In genomic region chr9:88522569-88523334, GRCm38 (mm10) we compare ENCODE assay signal across 7 mouse cellular contexts. TPM values are rescaled to one million over a fixed set of nuclear protein-coding genes. Genes with fewer than 3 reads are reported as not detected.
DNase-seq lines count a peak whose midpoint lies in the region; ATAC-seq lines count a peak whose summit lies in the region.

No protein-coding gene starts in this region.

- DNase-seq in adrenal gland, adult 18-20 months (ENCODE audit: low spot score in 2 of 2): peak; percentile 94
- DNase-seq in embryo, embryonic 11 days: peak; percentile 100
- DNase-seq in gastrocnemius, postnatal 36 days: peak; percentile 92 to 96
- peak; percentile 96 to 98 for DNase-seq in left cerebral cortex, postnatal 25 days (ENCODE audit: low spot score in 2 of 2)
- peak; percentile 96 for DNase-seq in midbrain, embryonic 10.5 days (ENCODE audit: low spot score)
- DNase-seq in right cerebral cortex, postnatal 4 days: peak; percentile 95

- no peaks in the 10 kb centered on the region for H3K27me3 ChIP-seq in intestine, embryonic 15.5 days (replicated peaks)
- H3K27me3 ChIP-seq in midbrain, embryonic 10.5 days (ENCODE audit: low read depth, poor library complexity, severe bottlenecking): no peaks in the 10 kb centered on the region

- H3K4me3 ChIP-seq in intestine, embryonic 15.5 days (replicated peaks): peak overlapping the region; percentile 68
- peak overlapping the region; percentile 77 for H3K4me3 ChIP-seq in midbrain, embryonic 10.5 days

- peak overlapping the region; percentile 91 for H3K27ac ChIP-seq in intestine, embryonic 15.5 days
- H3K27ac ChIP-seq in midbrain, embryonic 10.5 days (replicated peaks): peak overlapping the region; percentile 96

- peak; percentile 93 for ATAC-seq in intestine, embryonic 15.5 days

- intact Hi-C loops in gastrocnemius, postnatal 36 days (cut with DNase I): loop anchor here (2.0 kb wide), 2 partner anchors 42 to 84 kb away; partner anchors contain the start of gene Snx14
- intact Hi-C loops in left cerebral cortex, postnatal 25 days (cut with DNase I): loop anchor here (1.0 kb wide), 2 partner anchors 40 to 84 kb away; partner anchors contain the start of genes Snx14 and Syncrip

- H3K36me3 ChIP-seq in intestine, embryonic 15.5 days: peaks cover 5% of the 10 kb centered on the region; the same call in 1 of the 2 replicates
- H3K36me3 ChIP-seq in midbrain, embryonic 10.5 days: peaks cover 24% of the 10 kb centered on the region

- H3K9ac ChIP-seq in intestine, embryonic 15.5 days: peak overlapping the region; percentile 83

- H3K4me2 ChIP-seq in intestine, embryonic 15.5 days (replicated peaks): peak overlapping the region; percentile 83

- WGBS in intestine, embryonic 15.5 days: under 1% methylated on average over 69 of the region's 69 CpGs
- WGBS in midbrain, embryonic 10.5 days: under 1% methylated on average over 69 of the region's 69 CpGs

- H3K4me1 ChIP-seq in intestine, embryonic 15.5 days (replicated peaks): no peaks in the 10 kb centered on the region
- peaks cover 29% of the 10 kb centered on the region for H3K4me1 ChIP-seq in midbrain, embryonic 10.5 days

- H3K9me3 ChIP-seq in intestine, embryonic 15.5 days: no peaks in the 10 kb centered on the region
- H3K9me3 ChIP-seq in midbrain, embryonic 10.5 days (replicated peaks): no peaks in the 10 kb centered on the region

RNA-seq across cellular contexts. Expression of gene Zfp949, which starts 25.1 kb away (rescaled TPM):
- 10 to 100 TPM; 10.3 to 11.3 TPM for total RNA-seq in adrenal gland, adult 18-20 months (2021)
- 1 to 10 TPM; 9.4 TPM for total RNA-seq in gastrocnemius, postnatal 36 days (2021)
- 7.4 and 7.9 TPM in 2 replicates for polyA plus RNA-seq in intestine, embryonic 15.5 days (2015; fragmentation: Nextera tagmentation; extraction: Ambion mirVana)
- 10 to 100 TPM; 20.9 to 25.7 TPM for total RNA-seq in left cerebral cortex, postnatal 25 days (2021)
- polyA plus RNA-seq in midbrain, embryonic 10.5 days (2016; fragmentation: Nextera tagmentation; extraction: Ambion mirVana): 5.9 and 9.1 TPM in 2 replicates

RNA-seq across cellular contexts. Expression of gene Syncrip, which starts 40.4 kb away (rescaled TPM):
- total RNA-seq in adrenal gland, adult 18-20 months (2021): 10 to 100 TPM; 72.3 to 93.0 TPM
- 10 to 100 TPM; 34.9 to 55.0 TPM for total RNA-seq in gastrocnemius, postnatal 36 days (2021)
- 78.3 and 98.9 TPM in 2 replicates for polyA plus RNA-seq in intestine, embryonic 15.5 days (2015; fragmentation: Nextera tagmentation; extraction: Ambion mirVana)
- 10 to 100 TPM; 67.6 to 68.3 TPM for total RNA-seq in left cerebral cortex, postnatal 25 days (2021)
- polyA plus RNA-seq in midbrain, embryonic 10.5 days (2016; fragmentation: Nextera tagmentation; extraction: Ambion mirVana): 110 and 115 TPM in 2 replicates

RNA-seq across cellular contexts. Expression of gene Trim43a, which starts 57.9 kb away (rescaled TPM):
- under 1 TPM; 0.38 to 0.40 TPM for total RNA-seq in adrenal gland, adult 18-20 months (2021)
- total RNA-seq in gastrocnemius, postnatal 36 days (2021): under 1 TPM; 0.13 to 0.27 TPM
- not detected in 2 replicates for polyA plus RNA-seq in intestine, embryonic 15.5 days (2015; fragmentation: Nextera tagmentation; extraction: Ambion mirVana)
- 1 to 10 TPM in 1 of 2 experiments, under 1 TPM in 1; 0.92 to 1.0 TPM for total RNA-seq in left cerebral cortex, postnatal 25 days (2021)
- 0.06 and 0.24 TPM in 2 replicates for polyA plus RNA-seq in midbrain, embryonic 10.5 days (2016; fragmentation: Nextera tagmentation; extraction: Ambion mirVana)

Comparison
In these comparisons a context has a peak if more than half of its experiments do, and no peak if none do; other contexts are left out.
1. Peak in every context shown above with its lines: DNase-seq, ATAC-seq, H3K4me3 ChIP-seq and H3K27ac ChIP-seq.